Mouse (Mus musculus) embryonic facial prominence, embryonic 12.5 days (tissue): ENCODE data around the gene Gabbr1. TPM values are rescaled to one million over a fixed set of nuclear protein-coding genes. Genes with fewer than 3 reads are reported as not detected.

Experiments used
- ATAC-seq: fragments of 200-750 bp; cut with Nextera tagmentation; 2 replicates; pipeline ENCODE4 v1.8.0; 2017; ENCODE audit not compliant: insufficient number of reproducible peaks, insufficient read depth, low FRiP score, low TSS enrichment
- H3K27ac ChIP-seq: fragments of 300-500 bp; sonication (generic); 2 replicates; pipeline ENCODE4 v1.5.1; 2016; ENCODE audit warnings: mild to moderate bottlenecking
- H3K27me3 ChIP-seq: fragments of 300-500 bp; sonication (generic); 2 replicates; pipeline ENCODE4 v1.6.1; 2016; ENCODE audit warnings: mild to moderate bottlenecking, moderate library complexity
- H3K36me3 ChIP-seq: fragments of 300-500 bp; sonication (generic); 2 replicates; pipeline ENCODE4 v1.6.1; 2016; ENCODE audit warnings: mild to moderate bottlenecking
- H3K4me1 ChIP-seq: fragments of 300-500 bp; sonication (generic); 2 replicates; pipeline ENCODE4 v1.6.1; 2016
- H3K4me2 ChIP-seq: fragments of 300-500 bp; sonication (generic); replicated peaks from 2 replicates; pipeline ENCODE4 v1.6.1; 2016; ENCODE audit warnings: mild to moderate bottlenecking, moderate library complexity
- H3K4me3 ChIP-seq: fragments of 300-500 bp; sonication (generic); 2 replicates; pipeline ENCODE4 v1.5.1; 2016; ENCODE audit warnings: mild to moderate bottlenecking
- H3K9ac ChIP-seq: fragments of 300-500 bp; sonication (generic); 2 replicates; pipeline ENCODE4 v1.6.1; 2016; ENCODE audit warnings: mild to moderate bottlenecking, moderate library complexity
- H3K9me3 ChIP-seq: fragments of 300-500 bp; sonication (generic); 2 replicates; pipeline ENCODE4 v1.6.1; 2016; ENCODE audit warnings: mild to moderate bottlenecking, moderate library complexity
- WGBS: fragments of 180-500 bp; shearing (Covaris S2); methylation state at CpG from one replicate; pipeline ENCODE4 v1.1.7; 2016; 5-methylcytosine and 5-hydroxymethylcytosine counted together
- polyA plus RNA-seq: library from polyadenylated mRNA; unstranded; fragments of >200 nt; fragmentation: Nextera tagmentation; extraction: Ambion mirVana; gene quantifications from 2 replicates; pipeline ENCODE4 v1.2.1, GENCODE M21; 2016

The Gabbr1 gene
- 19.8 and 20.5 TPM in 2 replicates for polyA plus RNA-seq

- WGBS = under 1% methylated on average over 53 of the region's 55 CpGs
- H3K4me1 ChIP-seq = peaks cover 27% of the 10 kb centered on the region
- peak within 1 kb of the TSS; percentile 87 for H3K9ac ChIP-seq
- peak within 1 kb of the TSS; percentile 88 for H3K4me3 ChIP-seq
- H3K9me3 ChIP-seq = no peaks in the 10 kb centered on the region
- ATAC-seq = peak; percentile 82
- H3K36me3 ChIP-seq = no peaks in the 10 kb centered on the region
- H3K27ac ChIP-seq = peak within 1 kb of the TSS; percentile 91
- 0 out of 2 replicates have a peak, but pooled peaks cover 5% of the 10 kb centered on the region for H3K27me3 ChIP-seq
- H3K4me2 ChIP-seq = peak within 1 kb of the TSS; percentile 88
Observed at GRCm38 (mm10) chr17:37045611-37046311, at the start of gene Gabbr1. Gene Gabbr1, plus strand, starts transcription at chr17:37045966.

- Histone ChIP-seq H3K4me3 (no peak overlapping the region), H3K9me3 (no peaks in the 10 kb centered on the region), H3K27ac (no peak overlapping the region), H3K36me3 (no peaks in the 10 kb centered on the region), H3K9ac (no peak overlapping the region), H3K4me2 (no peak overlapping the region), H3K4me1 (0 out of 2 replicates have a peak, but pooled peaks cover 2% of the 10 kb centered on the region), H3K27me3 (no peaks in the 10 kb centered on the region)
- ATAC-seq = no peak
- WGBS = 26% methylated on average over 7 of the region's 7 CpGs
Observed at GRCm38 (mm10) chr17:36997033-36997735, 48.6 kb upstream of the Gabbr1 start.

GRCm38 (mm10) chr17:36998477-36998876 is 47.3 kb upstream of the Gabbr1 start:
- Histone ChIP-seq H3K4me1 (0 out of 2 replicates have a peak, but pooled peaks cover 2% of the 10 kb centered on the region), H3K4me3 (no peak overlapping the region), H3K4me2 (no peak overlapping the region), H3K36me3 (no peaks in the 10 kb centered on the region), H3K9me3 (no peaks in the 10 kb centered on the region), H3K27me3 (no peaks in the 10 kb centered on the region), H3K27ac (no peak overlapping the region), H3K9ac (no peak overlapping the region)
- ATAC-seq = no peak
- 59% methylated on average over 2 of the region's 2 CpGs for WGBS

GRCm38 (mm10) chr17:37000863-37001262 is 44.9 kb upstream of the Gabbr1 start, which contains the start of gene Zfp57:
Gene Zfp57, plus strand, starts transcription at chr17:37001163.
- Histone ChIP-seq H3K4me2 (peak within 1 kb of the TSS; percentile 78), H3K9ac (no peak within 1 kb of the TSS), H3K9me3 (no peaks in the 10 kb centered on the region), H3K4me1 (0 out of 2 replicates have a peak, but pooled peaks cover 8% of the 10 kb centered on the region), H3K27ac (0 out of 2 replicates have a peak within 1 kb of the TSS, but pooled peaks have one; percentile 23), H3K36me3 (peaks cover 14% of the 10 kb centered on the region), H3K4me3 (peak within 1 kb of the TSS; percentile 72), H3K27me3 (no peaks in the 10 kb centered on the region)
- no peak for ATAC-seq
- 96% methylated on average over 7 of the region's 7 CpGs for WGBS

GRCm38 (mm10) chr17:37002364-37003330 is 43.1 kb upstream of the Gabbr1 start:
- Histone ChIP-seq H3K4me1 (0 out of 2 replicates have a peak, but pooled peaks cover 6% of the 10 kb centered on the region), H3K4me2 (peak overlapping the region; percentile 78), H3K27ac (peak overlapping the region; percentile 95), H3K27me3 (no peaks in the 10 kb centered on the region), H3K9me3 (no peaks in the 10 kb centered on the region), H3K36me3 (peaks cover 25% of the 10 kb centered on the region), H3K9ac (peak overlapping the region; percentile 94), H3K4me3 (peak overlapping the region; percentile 72)
- WGBS = under 1% methylated on average over 49 of the region's 49 CpGs
- peak; percentile 86 for ATAC-seq

GRCm38 (mm10) chr17:37003366-37003765 is 42.4 kb upstream of the Gabbr1 start:
- peak overlapping the region; percentile 78 for H3K4me2 ChIP-seq
- H3K27ac ChIP-seq = peak overlapping the region; percentile 95; the same call in 1 of the 2 replicates
- 45% methylated on average over 4 of the region's 4 CpGs for WGBS
- no peaks in the 10 kb centered on the region for H3K27me3 ChIP-seq
- H3K9me3 ChIP-seq = no peaks in the 10 kb centered on the region
- peak overlapping the region; percentile 72 for H3K4me3 ChIP-seq
- H3K36me3 ChIP-seq = peaks cover 31% of the 10 kb centered on the region
- ATAC-seq = no peak
- 0 out of 2 replicates have a peak, but pooled peaks cover 6% of the 10 kb centered on the region for H3K4me1 ChIP-seq
- peak overlapping the region; percentile 94 for H3K9ac ChIP-seq

- no peak overlapping the region for H3K9ac ChIP-seq
- 0 out of 2 replicates have a peak, but pooled peaks cover 6% of the 10 kb centered on the region for H3K4me1 ChIP-seq
- WGBS = 93% methylated on average over 6 of the region's 6 CpGs
- peaks cover 61% of the 10 kb centered on the region for H3K36me3 ChIP-seq
- H3K9me3 ChIP-seq = no peaks in the 10 kb centered on the region
- ATAC-seq = no peak
- no peaks in the 10 kb centered on the region for H3K27me3 ChIP-seq
- H3K27ac ChIP-seq = no peak overlapping the region
- no peak overlapping the region for H3K4me3 ChIP-seq
- H3K4me2 ChIP-seq = no peak overlapping the region
Observed at GRCm38 (mm10) chr17:37008161-37008560, 37.6 kb upstream of the Gabbr1 start.

GRCm38 (mm10) chr17:37009460-37010042 is 36.2 kb upstream of the Gabbr1 start:
- Histone ChIP-seq H3K27me3 (no peaks in the 10 kb centered on the region), H3K4me3 (no peak overlapping the region), H3K4me1 (no peaks in the 10 kb centered on the region), H3K36me3 (peaks cover 56% of the 10 kb centered on the region), H3K4me2 (no peak overlapping the region), H3K9me3 (no peaks in the 10 kb centered on the region), H3K9ac (no peak overlapping the region), H3K27ac (no peak overlapping the region)
- 93% methylated on average over 17 of the region's 17 CpGs for WGBS
- no peak for ATAC-seq

- H3K4me3 ChIP-seq = no peak overlapping the region
- H3K27ac ChIP-seq = no peak overlapping the region
- no peaks in the 10 kb centered on the region for H3K9me3 ChIP-seq
- ATAC-seq = no peak
- no peak overlapping the region for H3K9ac ChIP-seq
- no peaks in the 10 kb centered on the region for H3K4me1 ChIP-seq
- H3K27me3 ChIP-seq = no peaks in the 10 kb centered on the region
- no peak overlapping the region for H3K4me2 ChIP-seq
- peaks cover 45% of the 10 kb centered on the region for H3K36me3 ChIP-seq
- WGBS = 91% methylated on average over 3 of the region's 3 CpGs
Observed at GRCm38 (mm10) chr17:37011719-37012118, 34.0 kb upstream of the Gabbr1 start.

GRCm38 (mm10) chr17:37012141-37012540 is 33.6 kb upstream of the Gabbr1 start:
- Histone ChIP-seq H3K9me3 (no peaks in the 10 kb centered on the region), H3K4me1 (no peaks in the 10 kb centered on the region), H3K27ac (no peak overlapping the region), H3K4me3 (no peak overlapping the region), H3K36me3 (peaks cover 41% of the 10 kb centered on the region), H3K9ac (no peak overlapping the region), H3K4me2 (no peak overlapping the region), H3K27me3 (no peaks in the 10 kb centered on the region)
- no peak for ATAC-seq
- WGBS = 73% methylated on average over 5 of the region's 5 CpGs

- no peak overlapping the region for H3K27ac ChIP-seq
Observed at GRCm38 (mm10) chr17:37016333-37016732, 29.4 kb upstream of the Gabbr1 start.

More at GRCm38 (mm10) chr17:37016333-37016732, 29.4 kb upstream of the Gabbr1 start:
- no peak for ATAC-seq
- Histone ChIP-seq H3K36me3 (0 out of 2 replicates have a peak, but pooled peaks cover 4% of the 10 kb centered on the region), H3K9ac (no peak overlapping the region), H3K4me1 (no peaks in the 10 kb centered on the region), H3K4me2 (no peak overlapping the region), H3K4me3 (no peak overlapping the region), H3K9me3 (no peaks in the 10 kb centered on the region), H3K27me3 (no peaks in the 10 kb centered on the region)
